Mouse (Mus musculus): ENCODE results near the gene Grip2. TPM values are rescaled to one million over a fixed set of nuclear protein-coding genes. Genes with fewer than 3 reads are reported as not detected.

Gene Grip2
- polyA plus RNA-seq, 1 experiment from 2014 or later, result 0.06 TPM

GRCm38 (mm10) chr6:91742995-91743394, 84.1 kb downstream of the Grip2 start:
- Histone ChIP-seq H3K36me3 (peaks cover 92% of the 10 kb centered on the region), H3K27me3 (ENCODE audit: low read depth, poor library complexity, severe bottlenecking) (no peaks in the 10 kb centered on the region), H3K27ac (no peak overlapping the region), H3K4me1 (no peaks in the 10 kb centered on the region), H3K9me3 (replicated peaks) (no peaks in the 10 kb centered on the region), H3K4me3 (no peak overlapping the region)
- 88% methylated on average over 8 of the region's 8 CpGs for WGBS
- no peak for DNase-seq (ENCODE audit: low spot score)

GRCm38 (mm10) chr6:91742466-91742865, 84.6 kb downstream of the Grip2 start:
- Histone ChIP-seq H3K27me3 (ENCODE audit: low read depth, poor library complexity, severe bottlenecking) (no peaks in the 10 kb centered on the region), H3K4me1 (no peaks in the 10 kb centered on the region), H3K27ac (no peak overlapping the region), H3K4me3 (no peak overlapping the region), H3K36me3 (peaks cover 92% of the 10 kb centered on the region), H3K9me3 (replicated peaks) (no peaks in the 10 kb centered on the region)
- DNase-seq (ENCODE audit: low spot score), result no peak
- 79% methylated on average over 3 of the region's 3 CpGs for WGBS

- Histone ChIP-seq H3K4me1 (peaks cover 6% of the 10 kb centered on the region), H3K9me3 (replicated peaks) (no peaks in the 10 kb centered on the region), H3K36me3 (peaks cover 92% of the 10 kb centered on the region), H3K27ac (no peak overlapping the region), H3K27me3 (ENCODE audit: low read depth, poor library complexity, severe bottlenecking) (no peaks in the 10 kb centered on the region), H3K4me3 (no peak overlapping the region)
- DNase-seq (ENCODE audit: low spot score), result peak; percentile 81
- WGBS, result 76% methylated on average over 11 of the region's 11 CpGs
These were observed 86.0 kb downstream of the Grip2 start for GRCm38 (mm10) chr6:91741046-91741445.

GRCm38 (mm10) chr6:91738058-91738457, 89.0 kb downstream of the Grip2 start:
- Histone ChIP-seq H3K27ac (no peak overlapping the region; the same call in 1 of the 2 replicates), H3K9me3 (replicated peaks) (no peaks in the 10 kb centered on the region), H3K4me1 (peaks cover 6% of the 10 kb centered on the region), H3K4me3 (no peak overlapping the region), H3K27me3 (ENCODE audit: low read depth, poor library complexity, severe bottlenecking) (no peaks in the 10 kb centered on the region), H3K36me3 (peaks cover 100% of the 10 kb centered on the region)
- DNase-seq (ENCODE audit: low spot score), result no peak
- 73% methylated on average over 5 of the region's 5 CpGs for WGBS

DNA sequence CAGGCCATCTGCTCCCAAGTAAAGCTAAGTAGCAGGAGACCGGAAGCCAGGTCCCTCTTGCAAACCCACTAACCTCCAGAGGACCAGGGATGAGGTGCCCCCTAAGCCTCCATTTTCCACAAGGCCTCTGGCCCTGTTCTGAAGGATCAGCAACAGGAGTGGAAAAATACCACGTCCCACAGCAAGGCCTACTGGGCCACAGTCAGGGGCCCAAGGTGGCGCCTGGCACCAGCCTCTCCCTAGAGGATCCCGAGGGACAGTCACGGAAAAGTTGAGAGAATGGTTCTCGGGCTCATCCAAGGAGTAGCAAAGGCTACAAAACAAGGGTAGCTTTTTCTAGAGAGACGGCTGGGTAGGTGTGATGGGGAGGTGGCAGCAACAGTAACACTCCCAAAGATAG, 89.6 kb downstream of the Grip2 start:
- DNase-seq (ENCODE audit: low spot score), result no peak
- H3K4me3 ChIP-seq, result no peak overlapping the region
- WGBS, result 94% methylated on average over 7 of the region's 7 CpGs
- H3K27me3 ChIP-seq (ENCODE audit: low read depth, poor library complexity, severe bottlenecking), result no peaks in the 10 kb centered on the region
- no peaks in the 10 kb centered on the region for H3K9me3 ChIP-seq (replicated peaks)
- peaks cover 100% of the 10 kb centered on the region for H3K36me3 ChIP-seq
- peaks cover 6% of the 10 kb centered on the region for H3K4me1 ChIP-seq
- H3K27ac ChIP-seq, result no peak overlapping the region

GRCm38 (mm10) chr6:91736471-91736870, 90.6 kb downstream of the Grip2 start:
- WGBS, result 63% methylated on average over 5 of the region's 5 CpGs

GRCm38 (mm10) chr6:91732138-91732537, 94.9 kb downstream of the Grip2 start:
- DNase-seq (ENCODE audit: low spot score), result no peak
- Histone ChIP-seq H3K27me3 (ENCODE audit: low read depth, poor library complexity, severe bottlenecking) (no peaks in the 10 kb centered on the region), H3K36me3 (peaks cover 92% of the 10 kb centered on the region), H3K4me1 (peaks cover 33% of the 10 kb centered on the region), H3K27ac (no peak overlapping the region), H3K9me3 (replicated peaks) (no peaks in the 10 kb centered on the region), H3K4me3 (no peak overlapping the region)
- 97% methylated on average over 11 of the region's 11 CpGs for WGBS

More at GRCm38 (mm10) chr6:91736471-91736870, 90.6 kb downstream of the Grip2 start:
- H3K27me3 ChIP-seq (ENCODE audit: low read depth, poor library complexity, severe bottlenecking), result no peaks in the 10 kb centered on the region
- no peak for DNase-seq (ENCODE audit: low spot score)
- H3K4me3 ChIP-seq, result no peak overlapping the region
- H3K36me3 ChIP-seq, result peaks cover 100% of the 10 kb centered on the region
- peaks cover 6% of the 10 kb centered on the region for H3K4me1 ChIP-seq
- H3K9me3 ChIP-seq (replicated peaks), result no peaks in the 10 kb centered on the region
- peak overlapping the region; percentile 46; the same call in 1 of the 2 replicates for H3K27ac ChIP-seq

DNA sequence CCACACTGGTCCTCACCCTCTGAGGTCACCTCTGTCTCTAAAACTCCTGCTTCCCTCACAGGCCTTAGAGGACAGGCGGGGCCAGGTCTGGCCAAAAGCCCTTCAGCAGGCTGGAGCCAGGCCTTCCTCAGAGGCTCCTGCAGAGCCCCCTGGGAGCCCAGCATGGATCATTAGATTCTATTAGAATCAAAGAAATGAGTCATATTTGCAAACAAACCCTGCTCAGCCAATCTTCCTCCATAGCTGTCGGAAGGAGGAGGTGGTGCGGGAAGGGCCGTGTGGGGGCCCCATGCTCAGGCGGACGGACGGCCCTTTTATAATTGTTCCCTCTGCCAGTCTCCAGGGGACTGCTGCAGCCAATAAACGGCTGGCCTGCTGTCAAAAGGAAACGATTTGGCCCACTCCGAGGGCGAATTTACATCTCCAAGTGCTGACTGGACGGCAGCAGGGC, 97.3 kb downstream of the Grip2 start:
- peak; percentile 49 for DNase-seq (ENCODE audit: low spot score)
- 34% methylated on average over 12 of the region's 12 CpGs for WGBS
- H3K4me3 ChIP-seq, result 0 out of 2 replicates have a peak overlapping the region, but pooled peaks have one; percentile 18
- H3K36me3 ChIP-seq, result peaks cover 92% of the 10 kb centered on the region
- H3K9me3 ChIP-seq (replicated peaks), result no peaks in the 10 kb centered on the region
- H3K27ac ChIP-seq, result peak overlapping the region; percentile 76
- no peaks in the 10 kb centered on the region for H3K27me3 ChIP-seq (ENCODE audit: low read depth, poor library complexity, severe bottlenecking)
- H3K4me1 ChIP-seq, result peaks cover 27% of the 10 kb centered on the region

- H3K9me3 ChIP-seq (replicated peaks), result no peaks in the 10 kb centered on the region
- H3K27ac ChIP-seq, result peak overlapping the region; percentile 76
- H3K4me3 ChIP-seq, result no peak overlapping the region
- peaks cover 27% of the 10 kb centered on the region for H3K4me1 ChIP-seq
- no peak for DNase-seq (ENCODE audit: low spot score)
- H3K36me3 ChIP-seq, result peaks cover 92% of the 10 kb centered on the region
- no peaks in the 10 kb centered on the region for H3K27me3 ChIP-seq (ENCODE audit: low read depth, poor library complexity, severe bottlenecking)
- 60% methylated on average over 6 of the region's 6 CpGs for WGBS
These were observed 98.0 kb downstream of the Grip2 start for GRCm38 (mm10) chr6:91728939-91729619.

GRCm38 (mm10) chr6:91727361-91727760, 99.7 kb downstream of the Grip2 start:
- DNase-seq (ENCODE audit: low spot score), result no peak
- H3K27ac ChIP-seq, result no peak overlapping the region

GRCm38 (mm10) chr6:91721215-91721701, 105.8 kb downstream of the Grip2 start:
- H3K27me3 ChIP-seq (ENCODE audit: low read depth, poor library complexity, severe bottlenecking), result no peaks in the 10 kb centered on the region
- peak overlapping the region; percentile 76 for H3K27ac ChIP-seq
- peaks cover 53% of the 10 kb centered on the region for H3K36me3 ChIP-seq
- WGBS, result 61% methylated on average over 12 of the region's 12 CpGs
- no peaks in the 10 kb centered on the region for H3K9me3 ChIP-seq (replicated peaks)
- DNase-seq (ENCODE audit: low spot score), result no peak
- H3K4me3 ChIP-seq, result no peak overlapping the region
- peaks cover 38% of the 10 kb centered on the region for H3K4me1 ChIP-seq

More at GRCm38 (mm10) chr6:91727361-91727760, 99.7 kb downstream of the Grip2 start:
- 88% methylated on average over 1 of the region's 1 CpGs for WGBS
- Histone ChIP-seq H3K4me3 (no peak overlapping the region), H3K36me3 (peaks cover 92% of the 10 kb centered on the region), H3K4me1 (peaks cover 27% of the 10 kb centered on the region), H3K9me3 (replicated peaks) (no peaks in the 10 kb centered on the region), H3K27me3 (ENCODE audit: low read depth, poor library complexity, severe bottlenecking) (no peaks in the 10 kb centered on the region)

DNA sequence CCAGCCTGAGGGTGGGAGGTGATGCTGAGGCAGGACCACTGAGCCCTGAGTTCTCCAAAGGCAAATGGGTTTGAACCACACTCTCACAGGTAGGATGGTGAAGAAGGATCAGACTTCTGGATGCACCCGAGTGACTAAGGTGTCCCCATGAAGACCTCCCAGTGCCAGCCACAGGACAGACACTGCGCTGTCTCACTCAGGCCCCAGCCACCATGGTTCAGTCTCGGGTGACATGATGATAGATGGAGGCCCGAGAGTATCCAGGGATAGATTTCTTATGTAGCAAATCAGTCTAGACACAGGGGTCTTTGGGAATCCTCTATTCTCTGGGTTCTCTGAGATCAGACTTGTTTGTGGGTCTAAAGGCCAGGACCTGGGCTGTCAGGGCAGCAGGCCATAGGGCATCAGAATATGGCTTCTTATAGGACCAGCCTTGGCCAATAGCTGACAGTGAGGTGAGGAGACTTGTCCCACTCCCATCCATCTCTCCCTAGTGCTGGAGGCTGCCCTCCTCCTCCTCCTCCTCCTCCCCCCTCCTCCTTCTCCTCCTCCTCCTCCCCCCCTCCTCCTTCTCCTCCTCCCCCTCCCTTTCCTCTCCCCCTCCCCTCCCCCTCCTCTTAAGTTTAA, 106.3 kb downstream of the Grip2 start:
- H3K27ac ChIP-seq, result peak overlapping the region; percentile 80
- H3K27me3 ChIP-seq (ENCODE audit: low read depth, poor library complexity, severe bottlenecking), result no peaks in the 10 kb centered on the region
- no peak overlapping the region for H3K4me3 ChIP-seq
- H3K36me3 ChIP-seq, result peaks cover 51% of the 10 kb centered on the region
- no peak for DNase-seq (ENCODE audit: low spot score)
- peaks cover 38% of the 10 kb centered on the region for H3K4me1 ChIP-seq
- 66% methylated on average over 4 of the region's 4 CpGs for WGBS
- no peaks in the 10 kb centered on the region for H3K9me3 ChIP-seq (replicated peaks)

GRCm38 (mm10) chr6:91719865-91720533, 107.1 kb downstream of the Grip2 start:
- WGBS, result 35% methylated on average over 9 of the region's 9 CpGs
- DNase-seq (ENCODE audit: low spot score), result peak; percentile 56

More at GRCm38 (mm10) chr6:91719865-91720533, 107.1 kb downstream of the Grip2 start:
- Histone ChIP-seq H3K27me3 (ENCODE audit: low read depth, poor library complexity, severe bottlenecking) (no peaks in the 10 kb centered on the region), H3K4me1 (peaks cover 38% of the 10 kb centered on the region), H3K9me3 (replicated peaks) (no peaks in the 10 kb centered on the region), H3K4me3 (no peak overlapping the region), H3K36me3 (peaks cover 46% of the 10 kb centered on the region), H3K27ac (peak overlapping the region; percentile 80)

Measured in limb, embryonic 10.5 days (tissue).